Mouse (Mus musculus) olfactory bulb, adult 2 months (tissue): ENCODE data around the gene Ceacam16.

ENCODE experiments used
- CTCF ChIP-seq: fragments of 200-500 bp; IDR thresholded peaks from 2 replicates; pipeline ENCODE4 v1.5.1; 2012; ENCODE audit warnings: low read depth, mild to moderate bottlenecking, low read length, moderate library complexity; ENCODE audit not compliant: insufficient read depth
- POLR2A ChIP-seq: fragments of 200-500 bp; IDR thresholded peaks from 2 replicates; pipeline ENCODE4 v1.6.1; 2012; ENCODE audit warnings: mild to moderate bottlenecking, low read depth, low read length, moderate library complexity; ENCODE audit not compliant: insufficient read depth

DNA sequence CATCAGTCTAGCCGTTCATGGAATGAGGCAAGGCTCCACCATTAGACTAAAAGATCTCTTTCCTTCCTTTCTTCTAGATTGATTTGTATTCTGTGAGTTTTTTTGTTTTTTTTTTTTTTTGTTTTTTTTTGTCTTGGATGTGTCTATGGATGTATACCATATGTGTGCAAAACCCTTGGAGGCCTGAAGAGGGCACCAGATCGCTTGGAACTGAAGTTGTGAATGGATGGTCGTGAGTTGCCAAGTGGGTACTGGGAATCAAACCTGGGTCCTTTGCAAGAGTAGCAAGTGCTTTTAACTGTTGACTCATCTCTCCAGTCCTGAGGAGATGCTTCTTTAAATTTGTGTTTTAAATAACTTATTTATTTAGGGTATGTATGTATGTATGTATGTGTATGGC lies 27.0 kb downstream of the Ceacam16 start:
- TF ChIP-seq CTCF (no peak), POLR2A (no peak)
